22 mouse cellular contexts compared by ENCODE assay signal in the genomic region with DNA sequence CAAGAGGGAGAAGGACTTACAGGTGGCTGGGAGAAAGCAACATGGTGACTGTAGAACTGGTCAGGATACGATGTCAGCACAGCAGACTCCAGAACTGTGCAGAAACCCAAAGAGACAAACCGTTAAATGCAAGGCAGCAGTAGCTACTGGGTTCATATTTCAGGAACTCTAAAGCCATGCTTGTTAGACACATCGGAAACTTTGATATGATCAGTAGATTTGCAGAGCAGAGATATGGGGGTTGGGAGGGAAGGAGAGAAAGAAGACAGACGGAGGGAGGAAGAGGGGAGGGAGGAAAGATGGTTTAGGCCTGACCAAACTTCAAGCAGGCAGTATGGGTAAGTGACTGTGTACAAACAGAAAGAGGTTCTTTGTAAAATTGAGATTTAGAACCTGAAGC. TPM values are rescaled to one million over a fixed set of nuclear protein-coding genes. Genes with fewer than 3 reads are reported as not detected.
"Had no signal": no experiment of that assay in that cellular context is flagged by ENCODE, and none has a peak within 500 bp of the region (broad histone marks: within the 10 kb centered on the region; RNA-seq: fewer than 3 reads in every experiment).

No protein-coding gene starts in this region.

- H3K9ac ChIP-seq: lung, embryonic 15.5 days; midbrain, embryonic 12.5 days; neural tube, embryonic 13.5 days; neural tube, embryonic 15.5 days had no signal

- H3K27ac ChIP-seq: lung, embryonic 15.5 days; macrophage; midbrain, embryonic 10.5 days; midbrain, embryonic 12.5 days; neural tube, embryonic 13.5 days; neural tube, embryonic 15.5 days had no signal

- H3K4me1 ChIP-seq: lung, embryonic 15.5 days; midbrain, embryonic 10.5 days; midbrain, embryonic 12.5 days; neural tube, embryonic 13.5 days; neural tube, embryonic 15.5 days had no signal

- H3K4me2 ChIP-seq: lung, embryonic 15.5 days; midbrain, embryonic 12.5 days; neural tube, embryonic 13.5 days; neural tube, embryonic 15.5 days had no signal

- H3K9me3 ChIP-seq: lung, embryonic 15.5 days; midbrain, embryonic 10.5 days; midbrain, embryonic 12.5 days; neural tube, embryonic 13.5 days; neural tube, embryonic 15.5 days had no signal

- H3K27me3 ChIP-seq: lung, embryonic 15.5 days; neural tube, embryonic 13.5 days; neural tube, embryonic 15.5 days had no signal

- H3K4me3 ChIP-seq: lung, embryonic 15.5 days; midbrain, embryonic 10.5 days; midbrain, embryonic 12.5 days; myocyte; neural tube, embryonic 13.5 days; neural tube, embryonic 15.5 days had no signal

- DNase-seq: lung, adult 2 months; lung, postnatal 14 days; lung, postnatal 36 days; midbrain, embryonic 14.5 days; retina, postnatal 1 day; right cerebral cortex, adult 18-20 months; right cerebral cortex, postnatal 25 days; right cerebral cortex, postnatal 4 days; spleen, adult 18-20 months; thymus, adult 2 months; thymus, postnatal 25 days; thymus, postnatal 4 days had no signal

- ATAC-seq: lung, postnatal 0 days; midbrain, embryonic 16.5 days had no signal

- H3K36me3 ChIP-seq: lung, embryonic 15.5 days; midbrain, embryonic 10.5 days; midbrain, embryonic 12.5 days; neural tube, embryonic 13.5 days; neural tube, embryonic 15.5 days had no signal

RNA-seq across cellular contexts. Expression of gene Asb17, which starts 6.4 kb away (rescaled TPM):
- polyA plus RNA-seq: lung, adult 2 months; lung, postnatal 0 days; macrophage; midbrain, embryonic 14.5 days; myocyte; neural tube, embryonic 15.5 days; small intestine, adult 2 months; thymus, adult 2 months had no signal
